Mouse (Mus musculus) stomach, embryonic 16.5 days (tissue): ENCODE results near the gene Fgd2. TPM values are rescaled to one million over a fixed set of nuclear protein-coding genes. Genes with fewer than 3 reads are reported as not detected.
A peak's percentile ranks its signal among the peaks of the same experiment; 100 is the strongest.

ENCODE experiments used
- ATAC-seq: fragments of 200-750 bp; cut with Nextera tagmentation; 2 replicates; pipeline ENCODE4 v1.8.0; 2017; ENCODE audit warnings: moderate number of reproducible peaks, moderate TSS enrichment; ENCODE audit not compliant: insufficient read depth, low FRiP score
- H3K27ac ChIP-seq: fragments of 300-500 bp; sonication (generic); 2 replicates; pipeline ENCODE4 v1.5.1; 2014; ENCODE audit warnings: low read length
- H3K27me3 ChIP-seq: fragments of 300-500 bp; sonication (generic); 2 replicates; pipeline ENCODE4 v1.6.1; 2014; ENCODE audit warnings: low read length, control low read depth, mixed read lengths; ENCODE audit not compliant: control insufficient read depth, insufficient read depth
- H3K36me3 ChIP-seq: fragments of 300-500 bp; sonication (generic); 2 replicates; pipeline ENCODE4 v1.6.1; 2014; ENCODE audit warnings: low read length; ENCODE audit not compliant: control insufficient read depth, insufficient read depth
- H3K4me1 ChIP-seq: fragments of 300-500 bp; sonication (generic); 2 replicates; pipeline ENCODE4 v1.6.1; 2014; ENCODE audit warnings: low read length, control low read depth, mixed read lengths; ENCODE audit not compliant: control insufficient read depth, insufficient read depth
- H3K4me2 ChIP-seq: fragments of 300-500 bp; sonication (generic); 2 replicates; pipeline ENCODE4 v1.6.1; 2014; ENCODE audit warnings: low read depth, low read length, mixed read lengths
- H3K4me3 ChIP-seq: fragments of 300-500 bp; sonication (generic); replicated peaks from 2 replicates; pipeline ENCODE4 v1.5.1; 2014; ENCODE audit warnings: mild to moderate bottlenecking, low read length
- H3K9ac ChIP-seq: fragments of 300-500 bp; sonication (generic); 2 replicates; pipeline ENCODE4 v1.6.1; 2014; ENCODE audit warnings: low read length
- H3K9me3 ChIP-seq: fragments of 300-500 bp; sonication (generic); replicated peaks from 2 replicates; pipeline ENCODE4 v1.6.1; 2016; ENCODE audit warnings: low read length, control low read depth; ENCODE audit not compliant: control insufficient read depth
- WGBS: fragments of 180-500 bp; shearing (Covaris S2); extraction: QIAGEN DNeasy Blood & Tissue Kit; methylation state at CpG from one replicate; pipeline ENCODE4 v1.1.7; 2014; 5-methylcytosine and 5-hydroxymethylcytosine counted together
- polyA plus RNA-seq: library from polyadenylated mRNA; unstranded; fragments of >200 nt; fragmentation: Nextera tagmentation; extraction: Ambion mirVana; gene quantifications from 2 replicates; pipeline ENCODE4 v1.2.1, GENCODE M21; 2015

Gene Fgd2
- polyA plus RNA-seq, 1 experiment from 2014 or later: 13.1 TPM

- Histone ChIP-seq H3K9ac (no peak overlapping the region), H3K9me3 (no peaks in the 10 kb centered on the region), H3K4me1 (peaks cover 8% of the 10 kb centered on the region; the same call in 1 of the 2 replicates), H3K36me3 (no peaks in the 10 kb centered on the region), H3K27ac (no peak overlapping the region), H3K4me3 (no peak overlapping the region), H3K27me3 (no peaks in the 10 kb centered on the region), H3K4me2 (no peak overlapping the region)
- WGBS: 85% methylated on average over 3 of the region's 3 CpGs
- ATAC-seq: no peak
These were observed 60.6 kb downstream of the Fgd2 start for GRCm38 (mm10) chr17:29421319-29421718.

- Histone ChIP-seq H3K36me3 (no peaks in the 10 kb centered on the region), H3K9me3 (no peaks in the 10 kb centered on the region), H3K9ac (no peak overlapping the region), H3K4me3 (no peak overlapping the region), H3K27ac (no peak overlapping the region), H3K27me3 (no peaks in the 10 kb centered on the region), H3K4me1 (no peaks in the 10 kb centered on the region), H3K4me2 (no peak overlapping the region)
- no peak for ATAC-seq
- 92% methylated on average over 6 of the region's 6 CpGs for WGBS
These were observed 61.6 kb downstream of the Fgd2 start for GRCm38 (mm10) chr17:29422337-29422736.

DNA sequence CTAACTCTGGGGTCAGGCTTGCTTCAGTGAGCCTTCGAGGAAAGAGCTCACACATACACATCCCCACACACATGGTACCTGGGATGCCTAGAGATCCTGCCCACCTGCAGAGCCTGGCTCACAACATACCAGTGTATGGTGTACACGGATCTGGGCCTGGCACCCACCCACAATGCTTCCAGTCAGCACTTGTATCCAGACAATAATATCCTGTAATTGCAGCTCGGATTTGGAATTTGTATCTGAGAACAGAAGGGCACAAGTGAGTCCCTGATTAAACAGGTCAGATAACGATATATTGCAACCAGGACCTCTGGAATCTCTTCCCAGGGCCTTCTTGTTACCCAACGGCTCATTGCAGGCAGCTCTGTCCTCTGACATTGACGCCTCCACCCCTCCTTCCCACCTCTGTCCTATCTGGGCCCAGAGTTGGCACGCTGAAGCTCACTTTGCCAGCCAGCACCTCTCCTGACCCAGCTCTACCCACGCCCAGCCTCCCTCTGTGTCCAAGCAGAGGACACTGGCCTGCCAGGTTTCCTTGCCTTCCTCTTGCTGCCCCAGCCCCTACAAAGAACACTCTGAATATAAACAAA lies 62.3 kb downstream of the Fgd2 start:
- Histone ChIP-seq H3K36me3 (no peaks in the 10 kb centered on the region), H3K27me3 (no peaks in the 10 kb centered on the region), H3K4me3 (no peak overlapping the region), H3K9me3 (no peaks in the 10 kb centered on the region), H3K9ac (no peak overlapping the region), H3K4me1 (no peaks in the 10 kb centered on the region), H3K4me2 (no peak overlapping the region), H3K27ac (no peak overlapping the region)
- WGBS: 74% methylated on average over 8 of the region's 8 CpGs
- no peak for ATAC-seq

DNA sequence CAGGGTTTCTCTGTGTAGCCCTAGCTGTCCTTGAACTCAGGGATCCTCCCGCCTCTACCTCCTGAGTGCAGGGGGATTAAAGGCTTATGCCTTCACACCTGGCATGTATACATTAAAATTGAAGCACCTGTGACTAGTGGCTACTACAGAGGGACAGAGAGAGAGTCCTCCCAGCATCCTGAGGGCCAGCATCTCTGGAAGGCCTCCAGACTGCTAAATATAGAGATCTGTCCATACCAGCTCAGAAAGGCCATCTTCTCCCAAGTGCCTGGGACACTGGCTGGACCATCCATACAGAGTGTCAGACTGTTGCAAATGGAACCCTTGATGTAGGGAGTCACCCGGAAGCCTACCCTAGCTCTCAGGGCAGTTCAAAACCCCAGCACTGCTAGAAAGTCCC lies 63.3 kb downstream of the Fgd2 start:
- no peak for ATAC-seq
- Histone ChIP-seq H3K4me1 (no peaks in the 10 kb centered on the region), H3K27ac (no peak overlapping the region), H3K4me3 (no peak overlapping the region), H3K36me3 (no peaks in the 10 kb centered on the region), H3K27me3 (no peaks in the 10 kb centered on the region), H3K9ac (no peak overlapping the region), H3K4me2 (no peak overlapping the region), H3K9me3 (no peaks in the 10 kb centered on the region)
- 89% methylated on average over 2 of the region's 2 CpGs for WGBS

- H3K4me3 ChIP-seq: no peak overlapping the region
- no peaks in the 10 kb centered on the region for H3K36me3 ChIP-seq
- no peak overlapping the region for H3K27ac ChIP-seq
- ATAC-seq: no peak
- no peaks in the 10 kb centered on the region for H3K4me1 ChIP-seq
- no peak overlapping the region; the same call in 1 of the 2 replicates for H3K9ac ChIP-seq
- H3K4me2 ChIP-seq: no peak overlapping the region
- 71% methylated on average over 9 of the region's 9 CpGs for WGBS
- no peaks in the 10 kb centered on the region for H3K9me3 ChIP-seq
- no peaks in the 10 kb centered on the region for H3K27me3 ChIP-seq
These were observed 64.6 kb downstream of the Fgd2 start for GRCm38 (mm10) chr17:29425345-29425744.

GRCm38 (mm10) chr17:29428213-29428612 lies 67.5 kb downstream of the Fgd2 start:
- 34% methylated on average over 8 of the region's 8 CpGs for WGBS
- Histone ChIP-seq H3K4me3 (no peak overlapping the region), H3K9me3 (0 out of 2 replicates have a peak, but pooled peaks cover 4% of the 10 kb centered on the region), H3K4me2 (no peak overlapping the region), H3K36me3 (no peaks in the 10 kb centered on the region), H3K9ac (0 out of 2 replicates have a peak overlapping the region, but pooled peaks have one; percentile 29), H3K4me1 (no peaks in the 10 kb centered on the region), H3K27me3 (no peaks in the 10 kb centered on the region), H3K27ac (0 out of 2 replicates have a peak overlapping the region, but pooled peaks have one; percentile 6)
- ATAC-seq: no peak

DNA sequence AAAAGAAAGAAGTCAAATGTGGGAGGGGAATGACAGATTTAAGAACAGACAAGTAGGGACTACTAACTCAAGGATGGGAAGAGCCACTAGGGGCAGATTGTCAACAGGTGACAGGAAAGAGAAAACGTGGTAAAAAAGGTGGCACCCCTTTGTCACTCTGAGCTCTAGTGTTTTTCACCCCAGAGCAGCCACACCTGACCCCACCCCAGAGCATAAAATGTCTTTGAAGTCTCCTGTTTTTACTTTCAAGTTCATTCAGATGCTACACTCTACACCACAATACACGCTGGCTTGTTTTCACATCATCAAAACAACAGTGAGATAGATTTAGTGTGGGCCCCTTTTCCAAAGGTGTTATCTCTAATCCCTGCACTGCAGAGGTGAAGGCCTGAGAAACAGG lies 68.1 kb downstream of the Fgd2 start:
- no peak overlapping the region for H3K9ac ChIP-seq

More for the DNA sequence above, 68.1 kb downstream of the Fgd2 start:
- WGBS: 27% methylated on average over 2 of the region's 2 CpGs
- ATAC-seq: no peak
- H3K27me3 ChIP-seq: no peaks in the 10 kb centered on the region
- no peak overlapping the region for H3K4me3 ChIP-seq
- no peaks in the 10 kb centered on the region for H3K4me1 ChIP-seq
- H3K36me3 ChIP-seq: no peaks in the 10 kb centered on the region
- no peak overlapping the region for H3K27ac ChIP-seq
- H3K4me2 ChIP-seq: no peak overlapping the region
- H3K9me3 ChIP-seq: 0 out of 2 replicates have a peak, but pooled peaks cover 4% of the 10 kb centered on the region

Other genes starting within 250 kb of the Fgd2 start
- gene Rab44, start 246.8 kb upstream of the Fgd2 start, polyA plus RNA-seq: 4.0 and 4.1 TPM in 2 replicates
- 6.9 and 7.5 TPM in 2 replicates for gene Cpne5, start 122.7 kb upstream of the Fgd2 start, polyA plus RNA-seq
- gene Ppil1, start 96.7 kb upstream of the Fgd2 start, polyA plus RNA-seq: 129 and 130 TPM in 2 replicates
- 82.2 and 83.0 TPM in 2 replicates for gene BC004004, start 92.1 kb upstream of the Fgd2 start, polyA plus RNA-seq
- gene Pi16, start 43.2 kb upstream of the Fgd2 start, polyA plus RNA-seq: 1.8 and 2.6 TPM in 2 replicates
- gene Mtch1, start 13.0 kb upstream of the Fgd2 start, polyA plus RNA-seq: 91.7 and 102 TPM in 2 replicates
- gene Pim1, start 129.8 kb downstream of the Fgd2 start, polyA plus RNA-seq: 11.8 and 13.5 TPM in 2 replicates
- gene Gm17657, start 188.7 kb downstream of the Fgd2 start, polyA plus RNA-seq: not detected in 2 replicates
- gene Tbc1d22b, start 188.9 kb downstream of the Fgd2 start, polyA plus RNA-seq: 10.9 and 12.2 TPM in 2 replicates
- gene Tmem217, start 191.5 kb downstream of the Fgd2 start, polyA plus RNA-seq: 0.61 and 0.65 TPM in 2 replicates